In genomic region chr13:43559711-43560457, GRCm38 (mm10) we compare ENCODE assay signal across 8 mouse cellular contexts. TPM values are rescaled to one million over a fixed set of nuclear protein-coding genes. Genes with fewer than 3 reads are reported as not detected.
DNase-seq lines count a peak whose midpoint lies in the region; ATAC-seq lines count a peak whose summit lies in the region.

TSS of gene Mcur1 (minus strand) at chr13:43560191.

- H3K36me3 ChIP-seq in embryonic facial prominence, embryonic 13.5 days = peaks cover under 1% of the 10 kb centered on the region
- H3K36me3 ChIP-seq in limb, embryonic 12.5 days = peaks cover under 1% of the 10 kb centered on the region; the same call in 1 of the 2 replicates
- 0 out of 2 replicates have a peak, but pooled peaks cover 3% of the 10 kb centered on the region for H3K36me3 ChIP-seq in midbrain, embryonic 14.5 days (ENCODE audit: control insufficient read depth, insufficient read depth, low read length)

- ATAC-seq in embryonic facial prominence, embryonic 13.5 days (ENCODE audit: insufficient number of reproducible peaks, insufficient read depth, low FRiP score, low TSS enrichment, low read depth) = peak; percentile 89
- peak; percentile 93 for ATAC-seq in limb, embryonic 12.5 days (ENCODE audit: insufficient number of reproducible peaks, insufficient read depth, low FRiP score, low TSS enrichment, low read depth)
- ATAC-seq in midbrain, embryonic 14.5 days (ENCODE audit: low FRiP score, low TSS enrichment) = peak; percentile 94

- peak within 1 kb of the TSS; percentile 90 for H3K9ac ChIP-seq in embryonic facial prominence, embryonic 13.5 days
- peak within 1 kb of the TSS; percentile 80 for H3K9ac ChIP-seq in limb, embryonic 12.5 days (replicated peaks)
- peak within 1 kb of the TSS; percentile 69 for H3K9ac ChIP-seq in midbrain, embryonic 14.5 days (replicated peaks; ENCODE audit: low read length)

- H3K4me1 ChIP-seq in embryonic facial prominence, embryonic 13.5 days = peaks cover 23% of the 10 kb centered on the region
- peaks cover 26% of the 10 kb centered on the region for H3K4me1 ChIP-seq in limb, embryonic 12.5 days (replicated peaks)
- peaks cover 11% of the 10 kb centered on the region; the same call in 1 of the 2 replicates for H3K4me1 ChIP-seq in midbrain, embryonic 14.5 days (ENCODE audit: control insufficient read depth, insufficient read depth, low read length)

- WGBS in embryonic facial prominence, embryonic 13.5 days = under 1% methylated on average over 82 of the region's 100 CpGs
- WGBS in limb, embryonic 12.5 days = under 1% methylated on average over 87 of the region's 100 CpGs
- WGBS in midbrain, embryonic 14.5 days = under 1% methylated on average over 81 of the region's 100 CpGs

- peak; percentile 96 for DNase-seq in 416B (ENCODE audit: low read depth)
- peak; percentile 98 to 99 for DNase-seq in adrenal gland, postnatal 36 days
- DNase-seq in heart, adult 18-20 months = peak; percentile 94 to 98
- peak; percentile 96 for DNase-seq in kidney, adult 18-20 months
- DNase-seq in midbrain, embryonic 14.5 days = peak; percentile 93
- DNase-seq in spleen, adult 12 weeks (ENCODE audit: low spot score) = peak; percentile 91

- H3K4me2 ChIP-seq in embryonic facial prominence, embryonic 13.5 days = peak within 1 kb of the TSS; percentile 89
- H3K4me2 ChIP-seq in limb, embryonic 12.5 days = peak within 1 kb of the TSS; percentile 90
- H3K4me2 ChIP-seq in midbrain, embryonic 14.5 days (ENCODE audit: low read length) = peak within 1 kb of the TSS; percentile 89

- H3K9me3 ChIP-seq in embryonic facial prominence, embryonic 13.5 days = no peaks in the 10 kb centered on the region
- H3K9me3 ChIP-seq in limb, embryonic 12.5 days = no peaks in the 10 kb centered on the region
- H3K9me3 ChIP-seq in midbrain, embryonic 14.5 days (ENCODE audit: control insufficient read depth, low read length) = no peaks in the 10 kb centered on the region

- peak within 1 kb of the TSS; percentile 86 for H3K4me3 ChIP-seq in embryonic facial prominence, embryonic 13.5 days
- peak within 1 kb of the TSS; percentile 80 for H3K4me3 ChIP-seq in limb, embryonic 12.5 days (replicated peaks)
- peak within 1 kb of the TSS; percentile 68 for H3K4me3 ChIP-seq in midbrain, embryonic 14.5 days (replicated peaks; ENCODE audit: low read depth, low read length)

- H3K27me3 ChIP-seq in embryonic facial prominence, embryonic 13.5 days = no peaks in the 10 kb centered on the region
- no peaks in the 10 kb centered on the region for H3K27me3 ChIP-seq in limb, embryonic 12.5 days
- peaks cover 4% of the 10 kb centered on the region; the same call in 1 of the 2 replicates for H3K27me3 ChIP-seq in midbrain, embryonic 14.5 days (ENCODE audit: control insufficient read depth, insufficient read depth, low read length)

- peak within 1 kb of the TSS; percentile 90 for H3K27ac ChIP-seq in embryonic facial prominence, embryonic 13.5 days
- H3K27ac ChIP-seq in limb, embryonic 12.5 days = peak within 1 kb of the TSS; percentile 93
- peak within 1 kb of the TSS; percentile 84 for H3K27ac ChIP-seq in midbrain, embryonic 14.5 days (replicated peaks; ENCODE audit: low read depth, low read length)

RNA-seq across cellular contexts. Expression of gene Mcur1, which starts in this region (rescaled TPM):
- total RNA-seq in adrenal gland, postnatal 36 days (2021) = 10 to 100 TPM; 37.6 to 40.5 TPM
- polyA plus RNA-seq in embryonic facial prominence, embryonic 13.5 days (2015; fragmentation: Nextera tagmentation; extraction: Ambion mirVana) = 13.8 and 16.0 TPM in 2 replicates
- total RNA-seq in heart, adult 18-20 months (2021) = 10 to 100 TPM; 49.3 to 52.2 TPM
- polyA plus RNA-seq in limb, embryonic 12.5 days (2016; fragmentation: Nextera tagmentation; extraction: Ambion mirVana) = 16.0 and 17.8 TPM in 2 replicates
- polyA plus RNA-seq in midbrain, embryonic 14.5 days (2014; fragmentation: Nextera tagmentation; extraction: Ambion mirVana) = 6.6 and 10.8 TPM in 2 replicates

Comparison
In these comparisons a context has a peak if more than half of its experiments do, and no peak if none do; other contexts are left out.
1. Peak in every context shown above with its lines: DNase-seq, ATAC-seq, H3K4me3 ChIP-seq and H3K27ac ChIP-seq.